Mouse (Mus musculus): ENCODE measurements around the gene Bicc1.

- TF ChIP-seq CTCF (conservative IDR thresholded peaks at IDR 0.05; ENCODE audit: low read length) (no peak), POU5F1 (IDR thresholded peaks at IDR 0.05; ENCODE audit: borderline replicate concordance, low read length) (no peak)
Observed at GRCm38 (mm10) chr10:71120121-71120768, 39.3 kb downstream of the Bicc1 start.

All from E14TG2a.4 (cell line).